Mouse (Mus musculus): ENCODE measurements around the gene Secisbp2.

GRCm38 (mm10) chr13:51603894-51604244 is 47.6 kb upstream of the Secisbp2 start:
- TF ChIP-seq POLR2A (IDR thresholded peaks at IDR 0.05; ENCODE audit: borderline replicate concordance, low read depth, low read length): no peak
- no peak for TF ChIP-seq CTCF (IDR thresholded peaks at IDR 0.05; ENCODE audit: low read depth, low read length)
